Mouse (Mus musculus) sigmoid colon, adult 10 weeks (tissue): ENCODE results near the gene Slc34a2. TPM values are rescaled to one million over a fixed set of nuclear protein-coding genes. Genes with fewer than 3 reads are reported as not detected.

ENCODE experiments used
- polyA plus RNA-seq: library from polyadenylated mRNA; stranded (reverse); fragments of 350-450 nt; fragmentation: Illumina TruSeq; extraction: RNeasy Lipid Tissue Mini Kit (QIAGEN cat#74804); gene quantifications from one replicate; pipeline ENCODE4 v1.2.3, GENCODE M21; 2014; ENCODE audit warnings: low read depth, low replicate concordance

The Slc34a2 gene
- 47.6 TPM for polyA plus RNA-seq

DNA sequence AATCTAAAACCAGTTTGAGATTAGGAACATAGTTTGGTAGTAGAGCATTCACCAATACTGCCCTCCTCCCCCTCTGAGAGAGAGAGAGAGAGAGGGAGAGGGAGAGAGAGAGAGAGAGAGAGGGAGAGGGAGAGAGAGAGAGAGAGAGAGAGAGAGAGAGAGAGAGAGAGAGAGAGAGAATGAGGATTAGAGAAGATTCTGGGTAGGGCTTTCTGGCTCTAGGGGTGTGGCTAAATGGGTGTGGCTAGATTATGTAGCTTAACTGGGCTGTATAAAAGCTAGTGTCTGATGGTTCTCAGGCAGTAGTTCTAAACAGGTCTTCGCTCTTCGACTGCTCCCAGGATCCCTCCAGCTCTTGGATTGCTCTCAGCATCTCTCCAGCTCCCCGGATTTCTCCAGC lies at the start of gene Slc34a2:
Gene Slc34a2, plus strand, starts transcription at position 301 of the 400 bp plus-strand sequence.

Other genes starting within 250 kb of the Slc34a2 start
- 124 TPM for gene Anapc4, start 204.1 kb upstream of the Slc34a2 start, polyA plus RNA-seq
- gene Sel1l3, start 175.8 kb downstream of the Slc34a2 start, polyA plus RNA-seq: 50.0 TPM
- 28.5 TPM for gene Smim20, start 229.0 kb downstream of the Slc34a2 start, polyA plus RNA-seq